ENCODE assay signal across 10 mouse cellular contexts in the genomic region with DNA sequence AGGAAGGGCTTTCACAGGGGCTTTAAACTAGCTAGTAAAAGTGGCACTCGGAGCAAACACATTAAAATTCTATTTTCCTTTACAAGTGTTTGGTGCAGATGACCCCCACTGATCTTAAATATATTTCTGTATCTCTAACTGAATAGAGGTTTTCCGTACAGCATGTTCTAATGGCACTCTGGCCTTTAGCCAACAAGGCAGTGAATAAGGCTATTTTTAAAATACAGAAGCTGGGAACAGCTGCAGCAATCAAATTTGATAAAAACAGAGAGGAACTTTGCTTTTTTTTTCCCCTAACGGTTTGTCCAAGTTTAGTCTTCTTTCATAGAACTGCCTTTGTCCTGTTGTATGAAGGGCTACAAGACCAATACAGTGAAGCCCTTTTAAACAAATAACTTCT.
A peak's percentile ranks its signal among the peaks of the same experiment; 100 is the strongest.
DNase-seq lines count a peak whose midpoint lies in the region; ATAC-seq lines count a peak whose summit lies in the region.
"Had no signal": no experiment of that assay in that cellular context is flagged by ENCODE, and none has a peak within 500 bp of the region (broad histone marks: within the 10 kb centered on the region; RNA-seq: fewer than 3 reads in every experiment).

No protein-coding gene starts in this region.

- peak; percentile 13 for DNase-seq in adrenal gland, postnatal 14 days
- DNase-seq in adrenal gland, postnatal 4 days (ENCODE audit: low spot score in 2 of 2): no peak
- peak; percentile 26 for DNase-seq in kidney, adult 9 months
- no peak for DNase-seq in kidney, adult 8-10 months
- DNase-seq in MEL-GATA-1-ER (ENCODE audit: extremely low read depth, low read depth): peak; percentile 7
- DNase-seq in heart, postnatal 4 days: peak; percentile 47
- no peak for DNase-seq in urinary bladder, postnatal 10 days (ENCODE audit: low spot score)
- DNase-seq: adrenal gland, adult 2 months; right cerebral cortex, postnatal 4 days had no signal

- ATAC-seq in frontal cortex, adult (ENCODE audit: low TSS enrichment): no peak

Comparison
In these comparisons a context has a peak if more than half of its experiments do, and no peak if none do; other contexts are left out.
1. DNase-seq: peak in adrenal gland, postnatal 14 days (single experiment), kidney, adult 9 months (single experiment), MEL-GATA-1-ER (single experiment) and heart, postnatal 4 days (single experiment); none in adrenal gland, postnatal 4 days (0 of 2), kidney, adult 8-10 months (0 of 2) and urinary bladder, postnatal 10 days (single experiment).